Mouse (Mus musculus) lung, embryonic 16.5 days (tissue): ENCODE data around the gene Pax2. TPM values are rescaled to one million over a fixed set of nuclear protein-coding genes. Genes with fewer than 3 reads are reported as not detected.

Source experiments
- ATAC-seq: fragments of 200-750 bp; cut with Nextera tagmentation; 2 replicates; pipeline ENCODE4 v1.8.0; 2017; ENCODE audit warnings: low read depth, mild to moderate bottlenecking, moderate library complexity
- H3K27ac ChIP-seq: fragments of 300-500 bp; sonication (generic); 2 replicates; pipeline ENCODE4 v1.5.1; 2014; ENCODE audit warnings: mild to moderate bottlenecking, control low read depth, low read length
- H3K27me3 ChIP-seq: fragments of 300-500 bp; sonication (generic); 2 replicates; pipeline ENCODE4 v1.6.1; 2014; ENCODE audit warnings: low read depth, low read length, mixed read lengths; ENCODE audit not compliant: control insufficient read depth, insufficient read depth
- H3K36me3 ChIP-seq: fragments of 300-500 bp; sonication (generic); 2 replicates; pipeline ENCODE4 v1.6.1; 2014; ENCODE audit warnings: low read length; ENCODE audit not compliant: control insufficient read depth, insufficient read depth
- H3K4me1 ChIP-seq: fragments of 300-500 bp; sonication (generic); replicated peaks from 2 replicates; pipeline ENCODE4 v1.6.1; 2014; ENCODE audit warnings: low read length, mixed read lengths; ENCODE audit not compliant: control insufficient read depth, insufficient read depth
- H3K4me2 ChIP-seq: fragments of 300-500 bp; sonication (generic); 2 replicates; pipeline ENCODE4 v1.6.1; 2014; ENCODE audit warnings: low read depth, low read length, control low read depth
- H3K4me3 ChIP-seq: fragments of 300-500 bp; sonication (generic); 2 replicates; pipeline ENCODE4 v1.5.1; 2014; ENCODE audit warnings: mild to moderate bottlenecking, low read length, control low read depth
- H3K9ac ChIP-seq: fragments of 300-500 bp; sonication (generic); 2 replicates; pipeline ENCODE4 v1.6.1; 2014; ENCODE audit warnings: low read length, control low read depth
- H3K9me3 ChIP-seq: fragments of 300-500 bp; sonication (generic); 2 replicates; pipeline ENCODE4 v1.6.1; 2016; ENCODE audit warnings: low read length; ENCODE audit not compliant: control insufficient read depth
- WGBS: fragments of 180-500 bp; shearing (Covaris S2); extraction: QIAGEN DNeasy Blood & Tissue Kit; methylation state at CpG from one replicate; pipeline ENCODE4 v1.1.7; 2014; 5-methylcytosine and 5-hydroxymethylcytosine counted together
- microRNA-seq: library from miRNA; unstranded; fragments of <30 nt; microRNA quantifications from one replicate; pipeline ENCODE4, GENCODE M21; 2016
- polyA plus RNA-seq: library from polyadenylated mRNA; unstranded; fragments of >200 nt; fragmentation: Nextera tagmentation; extraction: Ambion mirVana; gene quantifications from 2 replicates; pipeline ENCODE4 v1.2.1, GENCODE M21; 2015

Gene Pax2
- polyA plus RNA-seq, 1 experiment from 2014 or later = not detected

GRCm38 (mm10) chr19:44882552-44883024 lies 126.7 kb downstream of the Pax2 start:
- H3K36me3 ChIP-seq = no peaks in the 10 kb centered on the region
- no peak overlapping the region for H3K27ac ChIP-seq
- peak overlapping the region; percentile 73 for H3K4me2 ChIP-seq
- peaks cover 3% of the 10 kb centered on the region; the same call in 1 of the 2 replicates for H3K4me1 ChIP-seq
- peaks cover 26% of the 10 kb centered on the region for H3K27me3 ChIP-seq
- peak overlapping the region; percentile 43 for H3K4me3 ChIP-seq
- ATAC-seq = peak; percentile 26; the same call in 1 of the 2 replicates
- H3K9ac ChIP-seq = peak overlapping the region; percentile 63
- no peaks in the 10 kb centered on the region for H3K9me3 ChIP-seq
- under 1% methylated on average over 26 of the region's 31 CpGs for WGBS

- 49% methylated on average over 3 of the region's 3 CpGs for WGBS
- H3K27ac ChIP-seq = no peak overlapping the region
- no peaks in the 10 kb centered on the region for H3K9me3 ChIP-seq
- peaks cover 26% of the 10 kb centered on the region for H3K27me3 ChIP-seq
- H3K4me1 ChIP-seq = peaks cover 3% of the 10 kb centered on the region; the same call in 1 of the 2 replicates
- H3K4me3 ChIP-seq = no peak overlapping the region
- no peak overlapping the region for H3K9ac ChIP-seq
- H3K4me2 ChIP-seq = no peak overlapping the region
- no peaks in the 10 kb centered on the region for H3K36me3 ChIP-seq
- ATAC-seq = no peak
Measured at GRCm38 (mm10) chr19:44884331-44884730, 128.5 kb downstream of the Pax2 start.

GRCm38 (mm10) chr19:44886475-44886874 lies 130.6 kb downstream of the Pax2 start:
- H3K4me2 ChIP-seq = no peak overlapping the region
- WGBS = 44% methylated on average over 3 of the region's 3 CpGs
- H3K27me3 ChIP-seq = peaks cover 30% of the 10 kb centered on the region
- H3K4me1 ChIP-seq = peaks cover 3% of the 10 kb centered on the region; the same call in 1 of the 2 replicates
- H3K9me3 ChIP-seq = no peaks in the 10 kb centered on the region
- no peak for ATAC-seq
- no peak overlapping the region for H3K27ac ChIP-seq
- H3K36me3 ChIP-seq = no peaks in the 10 kb centered on the region
- H3K9ac ChIP-seq = no peak overlapping the region
- no peak overlapping the region for H3K4me3 ChIP-seq

Small RNA genes lying within 50 kb of the gene (microRNA-seq; reads per million reads assigned to microRNA genes)
- gene Mir6405 = not detected

Other genes with a start within 250 kb of the Pax2 start
- gene Sec31b, start 210.2 kb upstream of the Pax2 start, polyA plus RNA-seq = 0.64 and 0.84 TPM in 2 replicates
- gene Gm20538, start 203.2 kb upstream of the Pax2 start, polyA plus RNA-seq = 1.6 TPM in 1 of 2 replicates, not detected in the other
- 480 and 515 TPM in 2 replicates for gene Ndufb8, start 200.6 kb upstream of the Pax2 start, polyA plus RNA-seq
- gene Hif1an, start 193.2 kb upstream of the Pax2 start, polyA plus RNA-seq = 29.4 and 31.1 TPM in 2 replicates
- gene Slf2, start 175.1 kb downstream of the Pax2 start, polyA plus RNA-seq = 26.4 and 27.1 TPM in 2 replicates
- 1.3 and 1.6 TPM in 2 replicates for gene Sema4g, start 233.1 kb downstream of the Pax2 start, polyA plus RNA-seq
- 19.8 and 19.9 TPM in 2 replicates for gene Twnk, start 249.6 kb downstream of the Pax2 start, polyA plus RNA-seq